Mouse (Mus musculus) adipose tissue, adult 10 weeks (tissue): ENCODE data around the gene Ddx56. TPM values are rescaled to one million over a fixed set of nuclear protein-coding genes. Genes with fewer than 3 reads are reported as not detected.

Experiments used
- polyA plus RNA-seq: library from polyadenylated mRNA; stranded (reverse); fragments of 350-450 nt; fragmentation: Illumina TruSeq; extraction: RNeasy Lipid Tissue Mini Kit (QIAGEN cat#74804); gene quantifications from one replicate; pipeline ENCODE4 v1.2.3, GENCODE M21; 2014; ENCODE audit warnings: low read depth, low replicate concordance

The Ddx56 gene
- polyA plus RNA-seq: 36.3 TPM

GRCm38 (mm10) chr11:6267320-6268254, at the start of gene Ddx56:
Gene Ddx56, minus strand, starts transcription at chr11:6267772.

GRCm38 (mm10) chr11:6291401-6292115, 24.0 kb upstream of the Ddx56 start, which contains the start of gene Ogdh:
Gene Ogdh, plus strand, starts transcription at chr11:6291633.

GRCm38 (mm10) chr11:6274387-6275093, 7.0 kb upstream of the Ddx56 start, which contains the start of gene Tmed4:
Gene Tmed4, minus strand, starts transcription at chr11:6274870.

GRCm38 (mm10) chr11:6230012-6230411, 37.6 kb downstream of the Ddx56 start, which contains the start of gene Npc1l1:
Gene Npc1l1, minus strand, starts transcription at chr11:6230143.

Other genes starting within 250 kb of the Ddx56 start
- 81.0 TPM for gene Camk2b, start 201.4 kb downstream of the Ddx56 start, polyA plus RNA-seq
- 0.19 TPM for gene A730071L15Rik, start 67.7 kb downstream of the Ddx56 start, polyA plus RNA-seq
- 39.9 TPM for gene Nudcd3, start 67.4 kb downstream of the Ddx56 start, polyA plus RNA-seq
- gene Npc1l1, start 37.6 kb downstream of the Ddx56 start, polyA plus RNA-seq: 1.2 TPM
- gene Tmed4, start 7.1 kb upstream of the Ddx56 start, polyA plus RNA-seq: 187 TPM
- 143 TPM for gene Ogdh, start 23.9 kb upstream of the Ddx56 start, polyA plus RNA-seq
- gene Zmiz2, start 121.3 kb upstream of the Ddx56 start, polyA plus RNA-seq: 44.5 TPM
- 1,766 TPM for gene Ppia, start 147.7 kb upstream of the Ddx56 start, polyA plus RNA-seq
- gene H2afv, start 176.7 kb upstream of the Ddx56 start, polyA plus RNA-seq: 57.8 TPM
- gene Purb, start 208.1 kb upstream of the Ddx56 start, polyA plus RNA-seq: 28.3 TPM